Mouse (Mus musculus) forebrain, postnatal 0 days (tissue): ENCODE measurements around the gene Ncf4. TPM values are rescaled to one million over a fixed set of nuclear protein-coding genes. Genes with fewer than 3 reads are reported as not detected.
A peak's percentile ranks its signal among the peaks of the same experiment; 100 is the strongest.

Source experiments
- ATAC-seq: fragments of 200-750 bp; cut with Nextera tagmentation; 2 replicates; pipeline ENCODE4 v1.8.0; 2017; ENCODE audit warnings: mild to moderate bottlenecking, moderate library complexity
- DNase-seq: peaks from one replicate; pipeline ENCODE4 v3.0.0-alpha.2; 2015
- H3K27ac ChIP-seq: fragments of 300-500 bp; sonication (generic); 2 replicates; pipeline ENCODE4 v1.5.1; 2014; ENCODE audit warnings: low read depth, mild to moderate bottlenecking, antibody characterized with exemption, low read length, moderate library complexity, mixed read lengths
- H3K27me3 ChIP-seq: fragments of 300-500 bp; sonication (generic); 2 replicates; pipeline ENCODE4 v1.6.1; 2014; ENCODE audit warnings: mild to moderate bottlenecking, low read length, mixed read lengths; ENCODE audit not compliant: insufficient read depth
- H3K36me3 ChIP-seq: fragments of 300-500 bp; sonication (generic); 2 replicates; pipeline ENCODE4 v1.6.1; 2014; ENCODE audit warnings: mild to moderate bottlenecking, moderate library complexity; ENCODE audit not compliant: insufficient read depth
- H3K4me1 ChIP-seq: fragments of 300-500 bp; sonication (generic); 2 replicates; pipeline ENCODE4 v1.6.1; 2014; ENCODE audit warnings: antibody characterized with exemption; ENCODE audit not compliant: insufficient read depth
- H3K4me2 ChIP-seq: fragments of 300-500 bp; sonication (generic); 2 replicates; pipeline ENCODE4 v1.6.1; 2014; ENCODE audit warnings: low read depth, mild to moderate bottlenecking, moderate library complexity
- H3K4me3 ChIP-seq: fragments of 300-500 bp; sonication (generic); 2 replicates; pipeline ENCODE4 v1.5.1; 2014; ENCODE audit warnings: low read depth, low read length, mixed read lengths
- H3K9ac ChIP-seq: fragments of 300-500 bp; sonication (generic); 2 replicates; pipeline ENCODE4 v1.6.1; 2014; ENCODE audit warnings: mild to moderate bottlenecking
- H3K9me3 ChIP-seq: fragments of 300-500 bp; sonication (generic); 2 replicates; pipeline ENCODE4 v1.6.1; 2016; ENCODE audit warnings: low read length
- CTCF ChIP-seq: sonication (generic); IDR thresholded peaks from 2 replicates; pipeline ENCODE4 v1.5.1; 2016; ENCODE audit warnings: antibody characterized with exemption, control low read depth, low read depth
- WGBS: fragments of 180-500 bp; shearing (Covaris S2); extraction: QIAGEN DNeasy Blood & Tissue Kit; methylation state at CpG from one replicate; pipeline ENCODE4 v1.1.7; 2014; 5-methylcytosine and 5-hydroxymethylcytosine counted together
- polyA plus RNA-seq: library from polyadenylated mRNA; unstranded; fragments of >200 nt; fragmentation: Nextera tagmentation; extraction: Ambion mirVana; gene quantifications from 2 replicates; pipeline ENCODE4 v1.2.1, GENCODE M21; 2015
- total RNA-seq: library from RNA; depleted of rRNA; stranded (reverse); fragments of >200 nt; gene quantifications from 2 replicates; pipeline ENCODE4 v1.2.3, GENCODE M21; 2014

Ncf4 gene
- total and polyA plus RNA-seq, 2 experiments from 2014 or later = 0.86 to 2.0 TPM

DNA sequence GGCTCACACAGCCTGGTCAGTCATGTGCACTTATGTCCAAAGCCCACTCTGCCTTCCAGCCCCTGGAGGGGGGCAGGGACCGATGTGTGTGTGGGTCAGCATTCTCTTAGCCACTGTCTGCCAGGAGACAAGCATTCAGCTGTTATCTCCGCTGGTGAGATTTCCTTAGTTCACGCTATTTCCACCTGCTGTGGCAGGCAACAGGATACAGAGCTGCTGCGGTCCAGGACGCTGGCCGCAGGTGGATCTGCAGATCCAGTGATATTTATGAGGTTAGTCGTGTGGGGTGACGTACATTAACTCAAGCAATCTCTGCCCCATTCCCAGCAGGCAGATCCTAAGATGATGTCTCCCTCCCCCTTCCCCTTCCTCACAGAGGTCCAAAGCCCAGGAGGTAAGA lies 33.2 kb upstream of the Ncf4 start:
- no peak overlapping the region for H3K4me3 ChIP-seq
- H3K27me3 ChIP-seq = no peaks in the 10 kb centered on the region
- DNase-seq = no peak
- ATAC-seq = no peak
- H3K9me3 ChIP-seq = no peaks in the 10 kb centered on the region
- no peaks in the 10 kb centered on the region for H3K36me3 ChIP-seq
- WGBS = 85% methylated on average over 8 of the region's 8 CpGs
- no peak overlapping the region for H3K4me2 ChIP-seq
- H3K4me1 ChIP-seq = no peaks in the 10 kb centered on the region
- TF ChIP-seq CTCF = no peak
- H3K27ac ChIP-seq = no peak overlapping the region
- H3K9ac ChIP-seq = no peak overlapping the region

DNA sequence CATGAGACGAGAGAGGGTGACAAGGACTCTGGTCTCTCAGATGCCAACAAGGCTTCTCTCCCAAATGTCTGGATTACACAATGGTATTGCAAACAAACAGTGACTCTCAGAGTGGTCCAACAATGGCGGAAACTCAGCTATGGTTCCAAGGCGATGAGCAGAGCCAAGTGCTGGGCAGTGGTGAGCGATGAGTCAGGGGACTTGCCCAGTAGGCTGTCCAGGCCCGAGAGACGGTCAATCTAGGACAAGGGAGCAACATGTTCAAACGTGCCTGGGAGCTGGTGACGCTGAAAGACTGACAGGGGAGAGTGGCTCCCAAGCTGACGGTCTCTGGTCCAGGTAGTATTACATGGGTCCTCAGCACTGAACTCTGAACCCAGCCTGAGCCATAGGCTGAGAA lies 29.3 kb upstream of the Ncf4 start:
- H3K4me3 ChIP-seq = no peak overlapping the region
- H3K27me3 ChIP-seq = no peaks in the 10 kb centered on the region
- H3K36me3 ChIP-seq = no peaks in the 10 kb centered on the region
- H3K4me1 ChIP-seq = no peaks in the 10 kb centered on the region
- no peaks in the 10 kb centered on the region for H3K9me3 ChIP-seq
- H3K4me2 ChIP-seq = no peak overlapping the region
- ATAC-seq (no peak), DNase-seq (no peak)
- no peak overlapping the region for H3K9ac ChIP-seq
- no peak overlapping the region for H3K27ac ChIP-seq
- 78% methylated on average over 9 of the region's 9 CpGs for WGBS
- TF ChIP-seq CTCF = no peak

DNA sequence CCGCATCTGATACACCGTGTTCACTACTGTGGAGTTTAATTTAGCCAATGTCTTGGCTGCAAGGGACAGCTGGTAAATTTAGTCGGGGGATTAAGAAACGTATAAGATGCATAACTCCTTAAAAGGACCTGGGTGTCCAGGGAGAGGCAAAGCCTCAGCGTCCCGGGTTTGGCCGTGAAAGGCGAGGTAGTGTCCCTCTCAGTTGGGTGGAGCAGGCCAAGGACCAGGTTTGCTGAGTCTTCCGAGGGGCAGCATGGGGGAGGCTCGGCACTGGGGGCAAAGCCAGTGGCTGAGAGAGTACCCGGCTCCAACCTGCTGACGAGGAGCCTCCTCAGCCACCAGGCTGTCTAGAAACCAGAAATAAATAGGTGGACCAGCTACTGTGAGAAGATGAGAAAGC lies 16.8 kb upstream of the Ncf4 start:
- H3K4me2 ChIP-seq = no peak overlapping the region
- no peaks in the 10 kb centered on the region for H3K4me1 ChIP-seq
- no peaks in the 10 kb centered on the region for H3K9me3 ChIP-seq
- H3K4me3 ChIP-seq = no peak overlapping the region
- DNase-seq (no peak), ATAC-seq (no peak)
- H3K36me3 ChIP-seq = no peaks in the 10 kb centered on the region
- H3K27me3 ChIP-seq = no peaks in the 10 kb centered on the region
- TF ChIP-seq CTCF = no peak
- H3K9ac ChIP-seq = no peak overlapping the region
- no peak overlapping the region for H3K27ac ChIP-seq
- 86% methylated on average over 12 of the region's 12 CpGs for WGBS

DNA sequence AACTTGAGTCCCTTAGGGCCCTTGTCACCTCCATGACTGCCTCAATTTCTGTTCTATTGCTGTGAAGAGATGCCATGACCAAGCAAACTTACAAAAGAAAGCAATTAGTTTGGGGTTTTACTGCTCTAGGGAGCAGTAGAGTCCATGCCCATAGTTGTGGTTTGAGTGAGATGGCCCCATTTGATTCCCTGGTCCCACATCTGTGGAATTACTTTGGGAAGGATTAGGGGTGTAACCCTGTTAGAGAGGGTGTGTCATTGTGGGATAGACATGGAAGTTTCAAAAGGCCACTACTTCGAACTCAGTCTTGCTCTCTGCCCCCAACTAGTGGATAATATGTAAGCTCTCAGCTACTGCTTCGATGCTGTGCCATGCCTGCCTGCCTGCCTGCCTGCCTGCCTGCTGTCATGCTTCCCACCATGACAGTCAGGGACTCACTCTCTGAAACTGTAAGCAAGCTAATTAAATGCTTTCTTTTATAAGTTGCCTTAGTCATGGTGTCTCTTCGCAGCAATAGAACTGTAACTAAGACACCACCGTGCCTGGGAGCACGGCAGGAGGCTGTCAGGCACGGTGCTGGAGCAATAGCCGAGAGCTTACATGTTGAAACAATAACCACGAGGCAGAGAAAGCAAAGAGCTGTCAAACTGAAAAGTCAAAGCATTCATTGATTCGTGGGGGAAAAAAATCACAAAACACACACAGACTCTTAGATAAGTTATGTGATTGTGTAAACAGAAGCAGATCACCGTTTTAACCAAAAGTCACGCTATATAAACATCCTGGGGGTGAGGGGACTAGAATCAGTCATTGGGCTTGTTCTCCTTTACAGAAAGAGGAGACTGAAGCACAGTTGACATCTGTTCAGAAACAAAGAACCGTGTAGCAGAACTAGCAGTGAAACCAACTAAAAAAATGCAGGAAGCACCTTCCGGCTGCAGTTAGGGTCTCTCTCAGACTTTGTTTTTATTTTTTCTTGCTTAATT lies 13.0 kb upstream of the Ncf4 start:
- Histone ChIP-seq H3K4me3 (no peak overlapping the region), H3K9me3 (no peaks in the 10 kb centered on the region), H3K27ac (no peak overlapping the region), H3K9ac (no peak overlapping the region), H3K36me3 (no peaks in the 10 kb centered on the region), H3K4me2 (no peak overlapping the region), H3K27me3 (no peaks in the 10 kb centered on the region), H3K4me1 (no peaks in the 10 kb centered on the region)
- peak; percentile 54 for DNase-seq
- 24% methylated on average over 13 of the region's 13 CpGs for WGBS
- peak; percentile 92 for ATAC-seq
- TF ChIP-seq CTCF = peak; percentile 65

DNA sequence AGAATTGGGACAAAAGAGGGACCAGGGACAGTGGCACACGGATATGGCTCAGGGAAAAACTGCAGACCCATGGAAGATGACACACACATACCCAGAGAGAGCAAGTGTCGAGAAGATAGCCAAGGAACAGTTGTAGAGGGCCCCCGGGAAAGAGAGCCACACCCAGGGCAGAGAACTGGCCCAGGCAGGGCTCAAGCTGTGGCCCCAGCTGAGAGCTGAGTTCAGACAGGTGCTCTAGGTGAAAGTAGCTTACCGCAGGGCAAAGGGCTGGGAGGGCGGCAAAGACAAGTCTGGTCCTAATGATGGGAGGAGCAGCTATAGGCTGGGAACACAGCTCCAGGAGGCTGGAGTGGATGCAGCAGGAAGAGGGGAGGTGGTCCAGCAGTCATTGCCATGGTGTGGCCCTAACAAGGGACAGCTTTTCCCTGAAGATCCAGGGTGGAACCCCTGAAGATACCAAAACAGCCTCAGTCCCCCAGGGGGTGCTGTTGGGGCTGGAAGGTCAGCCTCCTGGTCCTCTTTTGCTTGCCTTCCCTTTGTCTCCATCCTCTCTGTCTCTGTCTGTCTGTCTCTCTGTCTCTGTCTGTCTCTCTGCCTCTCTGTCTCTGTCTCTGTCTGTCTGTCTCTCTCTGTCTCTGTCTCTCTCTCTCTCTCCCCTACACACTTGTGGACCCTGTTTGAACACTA lies 9.6 kb upstream of the Ncf4 start:
- H3K4me3 ChIP-seq = no peak overlapping the region
- no peaks in the 10 kb centered on the region for H3K4me1 ChIP-seq
- WGBS = 80% methylated on average over 5 of the region's 5 CpGs
- DNase-seq (no peak), ATAC-seq (no peak)
- no peak overlapping the region for H3K4me2 ChIP-seq
- H3K36me3 ChIP-seq = no peaks in the 10 kb centered on the region
- H3K27me3 ChIP-seq = no peaks in the 10 kb centered on the region
- H3K27ac ChIP-seq = no peak overlapping the region
- H3K9ac ChIP-seq = no peak overlapping the region
- H3K9me3 ChIP-seq = no peaks in the 10 kb centered on the region
- TF ChIP-seq CTCF = no peak

DNA sequence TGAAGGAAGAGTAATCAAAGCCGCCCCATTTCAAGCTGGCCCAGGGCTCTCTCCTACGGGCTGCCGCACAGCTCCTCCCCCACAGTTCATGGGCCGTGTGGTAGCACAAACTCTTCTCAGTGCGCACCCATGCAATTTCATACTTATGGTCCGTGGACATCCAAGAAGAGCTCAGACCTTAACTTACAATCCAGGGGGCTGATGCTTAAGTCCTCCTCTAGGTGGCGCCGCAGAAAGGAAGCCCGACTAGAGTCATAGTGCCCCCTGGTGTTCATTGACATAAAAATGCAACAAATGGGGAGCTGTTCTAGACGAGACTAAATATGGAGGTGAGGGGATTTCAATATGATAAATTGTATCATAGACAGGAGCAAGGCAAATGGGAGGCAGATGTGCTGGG lies 5.1 kb upstream of the Ncf4 start:
- ATAC-seq (no peak), DNase-seq (peak; percentile 75)
- TF ChIP-seq CTCF = peak; percentile 93
- no peaks in the 10 kb centered on the region for H3K4me1 ChIP-seq
- H3K4me3 ChIP-seq = no peak overlapping the region
- no peaks in the 10 kb centered on the region for H3K27me3 ChIP-seq
- no peaks in the 10 kb centered on the region for H3K9me3 ChIP-seq
- WGBS = 18% methylated on average over 10 of the region's 10 CpGs
- H3K36me3 ChIP-seq = no peaks in the 10 kb centered on the region
- no peak overlapping the region for H3K4me2 ChIP-seq
- H3K9ac ChIP-seq = no peak overlapping the region
- no peak overlapping the region for H3K27ac ChIP-seq
